Mouse (Mus musculus): ENCODE data around the gene Nfe2l1.
"Not testable (repeated sequence)": the region's sequence is repeated elsewhere in the genome, so short reads cannot be mapped to it uniquely, and the experiment has no call there.

The Nfe2l1 gene

DNA sequence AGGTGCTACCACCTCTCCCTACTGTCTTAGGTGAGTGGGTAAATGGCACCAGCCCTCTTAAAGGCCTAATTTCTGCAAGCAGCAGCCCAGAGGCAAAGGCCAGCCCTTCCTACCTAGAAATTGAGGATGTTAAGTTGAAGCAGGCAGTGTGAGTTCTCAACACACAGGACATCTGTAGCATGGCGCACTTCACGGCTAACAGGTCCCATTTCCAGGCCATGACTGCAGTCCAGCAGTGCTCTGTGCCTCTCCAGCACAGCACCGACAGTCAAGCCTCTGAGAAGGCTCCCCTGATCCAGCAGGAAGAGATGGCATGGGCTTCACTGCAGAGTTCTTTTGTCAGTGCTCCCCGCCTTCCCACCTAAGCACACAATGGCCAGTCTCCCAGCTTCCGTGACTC is 12.8 kb downstream of the Nfe2l1 start:
- DNase-seq: no peak

DNA sequence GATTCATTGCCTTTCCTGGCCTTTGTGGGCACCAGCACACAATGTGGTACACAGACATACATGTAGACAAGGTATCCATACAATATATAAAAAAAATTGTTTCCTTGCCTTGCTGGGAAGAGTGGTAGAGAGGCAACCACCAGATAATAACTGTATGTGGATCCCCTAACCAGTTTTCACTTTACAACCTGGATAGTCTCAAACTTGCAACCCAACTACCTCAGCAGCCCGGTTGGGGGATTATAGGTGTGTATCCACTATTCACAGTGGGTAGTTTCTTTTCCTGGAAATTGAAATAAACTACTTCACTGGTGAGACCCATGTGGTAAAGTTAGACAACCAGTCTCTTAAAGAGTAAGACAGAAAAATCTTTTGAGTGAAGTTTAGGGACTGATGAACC is 13.3 kb downstream of the Nfe2l1 start:
- DNase-seq: no peak

DNA sequence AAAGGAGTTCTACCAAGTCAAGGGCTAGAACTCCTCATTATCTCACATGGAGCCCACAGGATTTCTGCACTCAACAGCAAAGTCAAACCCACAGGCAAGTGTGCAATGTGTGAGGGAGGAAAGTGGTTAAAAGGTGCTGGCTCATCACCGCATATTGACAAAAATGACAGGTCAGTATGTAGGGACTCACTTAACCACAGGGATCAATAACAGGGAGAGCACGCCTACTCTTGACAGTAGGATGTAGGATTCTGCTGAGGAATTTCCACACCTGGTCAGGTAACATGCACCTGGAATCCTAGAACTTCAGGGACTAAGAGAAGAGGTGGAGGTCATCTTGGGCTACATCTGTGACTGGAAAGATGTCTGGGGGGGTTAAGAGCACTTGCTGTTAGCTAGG is 13.9 kb downstream of the Nfe2l1 start:
- DNase-seq: no peak

DNA sequence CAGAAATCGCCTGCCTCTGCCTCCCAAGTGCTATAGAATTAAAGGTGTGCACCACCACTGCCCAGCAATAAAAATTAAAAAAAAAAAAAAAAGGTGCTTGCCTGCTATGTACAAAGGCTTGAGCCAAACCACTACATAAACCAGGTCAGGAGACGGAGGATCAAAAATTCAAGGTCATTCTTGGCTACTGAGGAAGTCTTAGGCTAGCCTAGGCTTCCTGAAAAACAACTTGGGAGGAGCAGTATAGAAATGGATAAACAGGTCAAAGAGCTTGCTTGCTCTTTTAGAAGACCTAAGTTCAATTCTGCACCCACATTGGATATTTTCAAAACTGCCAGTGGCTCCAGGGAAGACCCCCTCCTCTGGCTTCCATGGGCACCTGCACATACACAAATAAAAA is 15.3 kb downstream of the Nfe2l1 start:
- DNase-seq: no peak

DNA sequence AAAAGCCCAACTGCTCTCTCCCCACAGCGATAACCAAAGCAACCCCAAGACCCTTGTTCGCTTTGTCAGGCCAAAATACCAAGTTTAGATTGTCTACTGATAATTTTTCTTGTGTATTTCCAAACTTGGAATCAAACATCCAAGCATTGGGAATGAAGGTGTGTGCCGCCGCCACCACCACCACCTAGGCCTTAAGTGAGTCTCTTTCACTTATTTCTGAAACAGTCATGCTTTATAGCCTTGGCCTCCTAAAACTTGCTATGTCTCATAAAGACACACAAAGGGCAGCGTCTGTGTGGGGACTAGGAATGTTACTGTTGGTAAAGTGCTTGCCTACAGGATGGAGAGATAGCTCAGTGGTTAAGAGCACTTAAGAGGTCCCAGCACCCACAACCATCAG is 15.8 kb downstream of the Nfe2l1 start:
- DNase-seq: no peak

DNA sequence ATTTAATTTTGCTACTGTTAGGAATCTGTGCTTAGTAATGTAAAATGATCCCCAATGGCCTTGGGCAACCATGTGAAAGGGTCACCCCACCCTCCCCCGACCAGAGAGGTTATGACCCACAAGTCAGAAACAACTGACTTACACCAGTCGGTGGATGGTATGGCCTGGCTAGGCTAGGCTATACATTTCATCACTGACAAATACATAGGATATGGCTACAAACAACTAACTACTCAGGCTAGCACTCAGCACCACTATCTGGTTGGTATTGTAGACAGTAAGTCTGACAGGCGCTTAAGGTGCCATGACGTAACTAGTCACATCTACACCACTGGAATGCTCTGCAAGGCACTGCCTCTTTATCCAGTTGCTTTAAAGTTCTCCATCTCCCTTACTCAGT is 16.3 kb downstream of the Nfe2l1 start:
- DNase-seq: no peak

DNA sequence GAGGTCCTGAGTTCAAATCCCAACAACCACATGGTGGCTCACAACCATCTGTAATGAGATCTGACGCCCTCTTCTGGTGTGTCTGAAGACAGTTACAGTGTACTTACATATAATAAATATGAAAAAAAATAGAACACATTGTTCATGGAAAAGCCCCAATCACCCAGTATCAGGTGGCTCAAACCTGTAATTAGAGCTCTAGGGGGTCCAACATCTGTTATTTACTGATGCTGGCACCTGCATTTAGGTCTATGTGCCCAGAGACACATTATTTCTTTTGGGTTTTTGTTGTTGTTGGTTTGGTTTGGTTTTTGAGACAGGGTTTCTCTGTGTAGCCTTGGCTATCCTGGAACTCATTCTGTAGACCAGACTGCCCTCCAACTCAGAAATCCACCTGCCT is 18.6 kb downstream of the Nfe2l1 start:
- not testable (repeated sequence) for DNase-seq

DNA sequence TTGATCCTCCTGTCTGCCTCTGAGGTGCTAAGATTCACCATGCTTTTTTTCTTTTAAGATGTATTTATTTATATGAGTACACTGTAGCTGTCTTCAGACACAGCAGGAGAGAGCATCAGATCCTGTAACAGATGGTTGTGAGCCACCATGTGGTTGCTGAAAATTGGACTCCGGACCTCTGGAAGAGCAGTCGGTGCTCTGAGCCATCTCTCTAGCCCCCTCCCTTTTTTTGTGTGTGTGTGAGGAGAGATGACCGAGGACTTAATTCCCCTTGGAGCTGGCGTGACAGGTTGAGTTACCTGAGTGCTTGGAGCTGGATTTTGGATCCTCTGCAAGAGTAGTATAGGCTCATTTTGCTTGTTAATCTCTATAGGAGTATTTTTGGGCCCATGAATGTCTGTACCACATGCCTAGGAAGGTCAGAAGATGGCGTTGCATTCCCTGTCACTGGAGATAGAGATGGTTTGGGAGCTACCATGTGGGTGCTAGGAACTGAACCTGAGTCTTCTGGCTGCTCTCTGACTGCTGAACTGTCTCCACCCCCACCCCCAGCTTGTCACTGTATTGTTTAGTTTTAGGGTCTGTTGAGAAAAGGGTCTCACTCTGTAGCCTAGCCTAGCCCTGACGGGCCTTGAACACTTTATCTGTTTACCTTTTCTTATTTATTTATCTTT is 20.1 kb downstream of the Nfe2l1 start:
- DNase-seq: no peak

DNA sequence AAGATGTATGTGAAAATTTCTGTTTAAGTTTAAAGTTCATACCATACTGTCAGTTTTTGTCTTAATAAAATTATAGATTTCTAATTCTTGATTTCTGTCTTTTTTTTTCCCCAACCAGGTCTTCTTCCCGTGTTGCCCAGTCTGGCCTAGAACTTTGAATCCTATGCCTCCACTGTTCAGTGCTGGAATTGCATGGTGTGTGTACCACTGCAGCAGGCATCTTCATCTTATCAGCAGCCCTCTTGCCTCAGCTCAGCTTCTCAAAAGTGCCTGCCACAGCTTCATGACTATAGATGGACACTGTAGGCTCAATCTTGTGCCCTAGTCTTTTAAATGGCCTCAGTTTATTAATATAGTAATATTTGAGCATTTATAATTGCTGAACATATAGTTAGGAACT is 21.7 kb downstream of the Nfe2l1 start:
- peak; percentile 36 for DNase-seq

DNA sequence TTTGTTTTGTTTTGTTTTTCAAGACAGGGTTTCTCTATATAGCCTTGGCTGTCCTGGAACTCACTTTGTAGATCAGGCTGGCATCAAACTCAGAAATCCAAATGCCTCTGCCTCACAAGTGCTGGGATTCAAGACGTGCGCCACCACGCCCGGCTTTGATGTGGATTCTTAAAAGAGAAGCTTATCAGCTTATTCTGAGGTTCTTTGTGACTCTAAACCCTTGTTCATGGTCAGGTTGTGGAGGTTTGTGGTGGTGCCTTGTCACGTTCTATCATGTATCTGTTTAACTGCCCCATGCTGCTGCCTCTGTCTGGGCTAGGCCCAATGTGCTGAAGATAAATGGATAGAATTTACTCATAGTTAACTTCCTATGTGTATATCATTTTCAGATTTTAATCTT is 24.2 kb downstream of the Nfe2l1 start:
- DNase-seq: no peak

DNA sequence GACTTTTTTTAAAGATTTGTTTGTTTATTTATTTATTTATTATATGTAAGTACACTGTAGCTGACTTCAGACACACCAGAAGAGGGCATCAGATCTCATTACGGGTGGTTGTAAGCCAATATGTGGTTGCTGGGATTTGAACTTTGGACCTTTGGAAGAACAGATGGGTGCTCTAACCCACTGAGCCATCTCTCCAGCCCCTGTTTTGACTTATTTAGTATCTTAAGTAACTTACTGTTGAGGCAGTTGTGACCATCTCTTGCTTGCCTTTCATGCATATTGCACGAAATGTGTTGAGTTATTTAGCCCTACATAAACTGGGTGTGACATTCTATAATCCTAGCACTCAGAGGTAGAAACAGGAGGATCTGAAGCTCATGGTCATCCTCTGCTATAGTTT is 30.3 kb downstream of the Nfe2l1 start:
- no peak for DNase-seq

DNA sequence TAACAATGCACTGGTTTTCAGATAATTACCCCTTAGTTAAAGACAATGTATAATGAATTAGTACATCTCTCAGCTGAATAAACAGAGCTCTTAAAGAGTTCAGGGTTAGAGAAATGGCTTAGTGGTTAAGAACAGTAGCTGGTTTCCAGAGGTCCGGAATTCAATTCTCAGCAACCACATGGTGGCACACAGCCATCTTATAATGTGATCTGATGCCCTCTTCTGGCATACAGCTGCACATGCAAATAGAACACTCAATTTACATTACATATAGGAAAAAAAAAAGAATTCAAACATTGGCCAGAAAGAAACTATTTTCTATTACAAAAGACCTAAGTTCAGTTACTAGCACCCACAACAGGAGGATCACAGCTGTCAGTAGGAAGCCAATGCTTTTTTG is 33.2 kb downstream of the Nfe2l1 start:
- DNase-seq: no peak

DNA sequence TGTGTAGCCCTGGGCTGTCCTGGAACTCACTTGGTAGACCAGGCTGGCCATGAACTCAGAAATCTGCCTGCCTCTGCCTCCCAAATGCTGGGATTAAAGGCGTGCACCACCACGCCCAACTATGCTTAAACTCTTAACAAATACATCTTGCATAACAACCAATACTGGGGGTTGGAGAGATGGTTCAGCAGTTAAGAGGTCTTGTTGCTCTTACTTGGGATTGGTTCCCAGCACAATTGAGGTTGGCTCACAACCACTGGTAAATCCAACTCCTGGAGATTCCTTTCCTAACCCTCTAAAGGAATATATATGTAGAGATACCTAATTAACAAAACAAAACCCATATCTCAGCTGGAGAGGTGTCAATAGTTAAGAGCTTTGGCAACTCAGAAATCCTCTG is 33.7 kb downstream of the Nfe2l1 start:
- no peak for DNase-seq

DNA sequence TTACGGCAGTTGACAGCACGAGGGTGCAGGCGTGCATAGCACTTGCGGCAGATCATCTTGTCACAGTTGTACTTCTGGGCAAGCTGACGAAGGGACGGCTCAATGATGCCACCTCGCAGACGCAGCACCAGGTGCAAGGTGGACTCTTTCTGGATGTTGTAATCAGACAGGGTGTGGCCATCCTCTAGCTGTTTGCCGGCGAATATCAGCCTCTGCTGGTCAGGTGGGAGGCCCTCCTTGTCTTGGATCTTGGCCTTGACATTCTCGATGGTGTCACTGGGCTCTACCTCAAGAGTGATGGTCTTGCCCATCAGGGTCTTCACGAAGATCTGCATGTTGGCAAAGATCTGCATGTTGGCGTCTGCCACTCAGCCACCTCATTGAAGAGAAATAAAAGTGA is 34.3 kb downstream of the Nfe2l1 start:
- DNase-seq: no peak

DNA sequence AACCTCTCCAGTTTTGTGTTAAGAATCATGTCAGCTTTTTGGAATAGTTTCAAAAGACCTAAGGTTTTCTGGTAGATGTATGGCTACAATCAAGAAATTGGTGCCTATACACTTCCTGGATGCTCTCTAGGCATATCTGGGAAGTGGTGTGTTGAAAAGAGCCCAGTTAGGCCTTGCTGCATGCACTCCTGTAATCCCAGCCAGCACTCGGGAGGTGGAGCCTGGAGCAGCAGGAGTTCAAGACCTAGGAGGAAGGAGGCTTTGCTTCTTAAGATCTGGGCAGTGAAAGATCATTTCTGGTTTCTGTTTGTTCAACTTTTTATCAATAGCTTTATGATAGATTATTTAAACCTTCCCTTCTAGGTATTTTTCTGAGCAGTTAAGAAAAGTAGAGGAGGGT is 39.1 kb downstream of the Nfe2l1 start:
- DNase-seq: no peak

DNA sequence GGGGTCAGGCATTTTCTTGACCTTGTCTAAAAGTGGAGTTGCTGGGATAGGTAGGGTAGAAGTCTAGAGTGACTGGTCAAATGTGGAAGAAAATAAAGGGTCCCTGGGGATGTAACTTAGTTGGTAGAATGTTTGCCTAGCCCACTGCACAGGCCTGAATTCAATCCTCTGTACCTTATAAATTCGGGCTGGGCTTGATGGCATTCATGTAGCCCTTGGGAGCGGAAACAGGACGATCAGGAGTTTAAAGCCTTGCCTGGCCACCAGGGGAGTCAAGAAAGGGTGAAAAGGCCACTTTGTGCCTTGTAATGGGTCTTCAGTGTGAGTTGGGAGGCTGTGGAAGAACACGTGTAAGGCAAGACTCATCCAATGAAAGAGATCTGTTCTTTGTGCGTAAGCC is 39.8 kb downstream of the Nfe2l1 start:
- DNase-seq: no peak

DNA sequence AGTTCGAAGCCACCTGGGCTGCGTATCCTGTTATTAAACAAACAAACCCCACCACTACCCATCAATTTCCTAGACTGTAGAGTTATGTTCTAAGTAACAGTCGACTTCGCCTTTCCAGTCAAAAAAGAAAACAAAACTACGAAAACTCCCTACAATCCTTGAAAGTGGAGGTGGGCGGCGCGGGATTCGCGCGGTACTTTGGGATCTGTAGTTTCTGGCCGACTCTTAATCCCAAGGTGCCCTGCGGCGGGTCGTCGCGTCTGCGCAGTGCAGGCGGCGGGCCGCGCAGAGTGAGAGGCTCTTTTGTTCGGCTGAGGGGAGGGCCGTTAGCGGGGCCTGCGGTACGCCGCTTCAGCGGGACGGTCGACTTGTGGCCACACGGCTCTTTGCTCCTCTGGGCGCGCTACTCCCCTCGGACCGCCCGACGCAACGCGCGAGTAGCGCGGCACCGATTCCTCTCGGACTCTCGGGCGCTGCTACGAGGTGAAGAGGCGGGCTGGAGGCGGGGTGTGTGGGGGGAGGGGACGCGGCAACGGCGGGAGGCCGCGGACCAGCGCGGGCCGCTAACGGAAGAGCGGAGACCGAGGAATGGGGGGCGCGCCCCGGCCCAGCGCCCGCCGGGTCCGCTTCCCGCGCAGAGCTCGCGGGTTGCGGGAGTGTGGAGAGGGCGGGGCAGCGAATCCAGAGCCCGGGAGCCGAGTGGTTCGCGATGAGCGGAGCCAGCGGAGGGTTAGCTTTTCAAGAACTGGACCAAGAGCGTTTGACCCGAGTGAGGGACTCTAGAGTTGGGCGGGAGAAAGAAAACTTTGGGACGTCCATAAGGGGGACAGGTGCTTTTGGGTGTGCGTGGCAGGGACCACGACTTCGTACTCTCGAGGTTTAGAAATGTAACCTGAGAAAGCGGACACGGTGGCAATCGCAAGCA is 40.6 kb downstream of the Nfe2l1 start, which contains the start of gene Cbx1:
TSS of gene Cbx1 (plus strand) at position 257 of the 925 bp plus-strand sequence.
- peak; percentile 94 for DNase-seq

DNA sequence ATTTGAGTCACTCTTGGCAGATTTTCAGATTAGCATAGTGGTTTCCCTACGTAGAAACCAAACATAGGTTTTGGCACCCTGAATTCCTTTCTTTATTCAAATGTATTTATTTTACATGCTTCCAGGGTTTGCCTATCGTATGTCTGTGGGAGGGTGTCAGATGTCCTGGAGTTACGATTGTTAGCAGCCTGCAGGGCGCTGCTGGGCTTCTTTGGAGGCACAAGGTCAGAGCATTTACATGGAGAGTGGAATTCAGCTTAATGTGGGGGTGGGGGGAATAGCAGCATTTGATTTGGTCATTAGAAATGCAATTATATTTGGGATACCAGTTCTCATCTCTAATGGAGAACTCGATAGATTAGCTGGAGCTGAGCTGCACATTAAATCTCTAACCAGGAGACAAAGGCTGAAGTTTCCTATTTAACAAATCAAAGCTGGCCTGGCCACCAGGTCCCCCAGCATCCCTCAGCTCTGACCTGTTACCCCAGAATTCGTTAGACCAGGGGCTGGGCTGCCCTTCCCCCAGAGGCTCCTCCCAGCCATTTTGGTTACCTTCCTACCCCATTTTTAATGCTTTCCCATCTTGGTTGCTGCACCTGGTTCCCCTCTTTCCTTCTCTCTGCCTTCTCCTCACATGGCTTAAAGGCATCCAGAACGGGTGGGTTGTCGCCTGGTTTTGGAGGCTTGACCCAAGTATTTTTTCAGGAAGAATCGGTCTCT is 42.9 kb downstream of the Nfe2l1 start:
- DNase-seq: no peak

DNA sequence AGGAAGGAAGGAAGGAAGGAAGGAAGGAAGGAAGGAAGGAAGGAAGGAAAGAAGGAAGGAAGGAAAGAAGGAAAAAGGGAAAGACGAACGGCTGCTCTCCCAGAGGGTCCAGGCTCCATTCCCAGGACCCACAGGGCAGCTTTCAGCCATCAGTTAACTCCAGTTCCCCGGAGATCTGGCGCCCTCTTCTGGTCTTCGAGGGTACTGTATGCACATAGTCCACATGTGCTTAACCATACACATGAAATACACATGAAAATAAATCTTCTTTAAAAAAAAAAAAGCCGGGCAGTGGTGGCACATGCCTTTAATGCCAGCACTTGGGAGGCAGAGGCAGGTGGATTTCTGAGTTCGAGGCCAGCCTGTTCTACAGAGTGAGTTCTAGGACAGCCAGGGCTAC is 44.9 kb downstream of the Nfe2l1 start:
- peak; percentile 85 for DNase-seq

DNA sequence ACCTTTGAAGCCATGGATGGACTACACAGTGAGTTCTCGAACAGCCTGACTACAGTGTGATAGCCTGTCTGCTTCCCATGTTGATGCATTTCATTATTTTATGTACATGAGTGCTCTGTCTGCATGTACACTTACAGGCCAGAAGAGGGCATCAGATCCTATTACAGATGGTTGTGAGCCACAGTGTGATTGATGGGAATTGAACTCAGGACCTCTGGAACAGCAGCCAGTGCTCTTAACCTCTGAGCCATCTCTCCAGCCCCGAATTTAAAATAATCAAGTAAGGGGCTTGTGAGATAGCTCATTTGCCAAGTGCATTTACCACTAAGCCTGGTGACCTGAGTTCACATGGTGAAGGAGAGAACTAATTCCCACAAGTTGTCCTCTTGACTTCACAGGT is 48.3 kb downstream of the Nfe2l1 start:
- no peak for DNase-seq

DNA sequence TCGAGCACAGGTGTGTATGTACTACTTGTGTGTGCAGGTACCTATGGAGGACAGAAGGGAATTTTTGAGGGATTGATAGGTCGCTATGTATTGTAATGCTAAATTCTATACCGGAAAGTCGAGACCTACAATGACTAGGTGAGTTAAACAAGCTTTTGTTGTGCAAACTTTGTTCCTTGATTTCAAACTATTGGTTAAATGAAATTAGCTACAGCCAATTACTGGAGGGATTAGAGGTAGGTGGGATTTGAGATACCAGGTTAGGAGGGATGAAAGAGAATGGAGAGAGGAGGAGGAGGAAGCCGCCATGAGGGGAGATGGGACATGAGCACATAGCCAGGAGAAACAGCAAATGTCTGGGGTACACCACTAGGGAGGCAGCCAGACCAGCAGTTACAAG is 49.5 kb downstream of the Nfe2l1 start:
- DNase-seq: no peak

DNA sequence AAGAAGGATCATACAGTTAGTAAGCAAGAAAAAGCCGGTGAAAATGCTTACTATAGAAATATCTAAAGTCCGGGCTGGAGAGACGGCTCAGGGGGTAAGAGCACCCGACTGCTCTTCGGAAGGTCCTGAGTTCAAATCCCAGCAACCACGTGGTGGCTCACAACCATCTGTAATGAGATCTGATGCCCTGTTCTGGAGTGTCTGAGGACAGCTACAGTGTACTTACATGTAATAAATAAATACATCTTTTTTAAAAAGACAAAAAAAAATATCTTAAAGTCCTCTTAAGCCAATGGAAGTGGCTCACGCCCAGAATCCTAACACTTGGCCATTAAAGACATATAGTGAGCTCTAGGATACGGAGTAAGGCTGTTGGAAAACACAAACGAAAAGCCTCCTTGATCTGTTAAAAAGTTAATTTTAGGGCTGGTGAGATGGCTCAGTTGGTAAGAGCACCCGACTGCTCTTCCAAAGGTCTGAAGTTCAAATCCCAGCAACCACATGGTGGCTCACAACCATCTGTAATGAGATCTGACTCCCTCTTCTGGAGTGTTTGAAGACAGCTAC is 51.6 kb downstream of the Nfe2l1 start:
- not testable (repeated sequence) for DNase-seq
